Mouse (Mus musculus) frontal cortex, postnatal 25 days (tissue): ENCODE measurements around the gene Tbc1d22b.

Experiments used
- DNase-seq, 2 experiments: peaks; one replicate each; pipeline ENCODE4 v3.0.0; 2022; ENCODE audit warnings: low spot score in 2 of 2

The Tbc1d22b gene

GRCm38 (mm10) chr17:29541419-29541818 lies 8.2 kb upstream of the Tbc1d22b start:
- no peak for DNase-seq

DNA sequence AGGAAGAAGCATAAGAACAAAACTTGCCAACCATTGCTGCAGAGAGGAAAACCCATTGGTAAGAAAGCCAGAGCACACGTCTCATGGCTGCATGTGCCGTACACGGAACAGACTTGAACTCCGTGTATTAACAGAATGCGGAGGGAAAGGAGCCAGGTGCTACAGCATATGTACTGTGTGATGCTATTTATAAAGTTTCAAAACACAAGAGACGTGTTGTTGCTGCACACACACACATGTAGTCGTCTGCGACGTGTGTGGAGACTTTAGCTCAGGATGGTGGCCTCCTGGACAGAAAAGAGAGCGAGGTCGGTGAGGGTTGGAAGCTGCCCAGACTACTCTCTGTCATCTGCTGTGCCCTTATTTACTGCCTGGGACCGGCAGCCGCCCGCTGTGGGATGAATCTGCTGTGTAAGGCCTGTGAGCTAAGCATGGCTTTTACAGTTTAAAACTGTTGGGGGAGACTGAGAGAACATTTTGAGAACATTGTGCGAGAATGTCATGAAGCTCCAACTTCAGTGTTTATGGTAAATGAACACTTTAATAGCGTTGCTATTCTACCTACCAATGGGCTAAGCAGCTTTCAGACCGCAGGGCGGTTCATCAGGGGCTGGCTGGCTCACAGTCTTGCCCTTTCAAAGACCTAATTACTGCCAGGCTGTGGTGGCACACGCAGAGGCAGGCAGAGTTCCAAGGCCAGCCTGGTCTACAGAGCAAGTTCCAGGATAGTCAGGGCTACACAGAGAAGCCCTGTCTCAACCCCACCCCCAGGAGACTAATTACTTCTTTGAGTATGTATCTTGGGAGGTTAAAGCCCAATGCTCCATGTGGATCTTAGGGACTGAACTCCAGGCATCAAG lies 6.5 kb upstream of the Tbc1d22b start:
- no peak for DNase-seq

DNA sequence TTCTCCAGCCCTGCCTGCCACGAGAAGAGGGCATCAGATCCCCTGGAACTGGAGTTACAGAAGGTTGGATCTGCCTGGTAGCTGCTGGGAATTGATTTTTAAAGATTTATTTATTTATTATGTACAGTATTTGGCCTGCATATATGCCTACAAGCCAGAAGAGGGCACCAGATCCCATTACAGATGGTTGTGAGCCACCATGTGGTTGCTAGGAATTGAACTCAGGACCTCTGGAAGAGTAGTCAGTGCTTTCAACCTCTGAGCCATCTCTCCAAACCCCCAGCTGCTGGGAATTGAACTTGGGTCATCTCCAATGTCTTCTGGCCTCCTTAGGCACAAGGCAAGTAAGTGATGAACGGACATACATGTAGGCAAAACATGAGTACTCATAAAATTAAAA lies 5.5 kb upstream of the Tbc1d22b start:
- DNase-seq = no peak

GRCm38 (mm10) chr17:29545241-29545640 lies 4.3 kb upstream of the Tbc1d22b start:
- no peak for DNase-seq

DNA sequence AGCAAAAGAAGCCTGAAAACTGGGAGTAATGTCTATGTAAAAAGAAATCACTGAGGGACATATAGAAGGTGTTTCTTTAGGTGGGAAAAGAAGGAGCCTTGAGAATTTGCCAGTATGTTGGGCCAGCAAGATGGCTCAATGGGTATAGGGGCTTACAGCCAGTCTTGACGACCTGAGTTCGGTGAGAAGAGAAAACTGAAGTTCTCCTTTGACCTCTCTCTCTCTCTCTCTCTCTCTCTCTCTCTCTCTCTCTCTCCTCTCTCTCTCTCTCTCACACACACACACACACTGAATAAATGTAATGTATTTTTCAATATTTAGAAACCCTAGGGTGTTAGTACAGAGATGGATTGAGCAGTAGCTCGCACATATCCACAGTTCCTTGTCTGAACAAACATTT lies 1.1 kb upstream of the Tbc1d22b start:
- DNase-seq = no peak

GRCm38 (mm10) chr17:29548994-29549393 lies 591 bp upstream of the Tbc1d22b start:
- DNase-seq = no peak

DNA sequence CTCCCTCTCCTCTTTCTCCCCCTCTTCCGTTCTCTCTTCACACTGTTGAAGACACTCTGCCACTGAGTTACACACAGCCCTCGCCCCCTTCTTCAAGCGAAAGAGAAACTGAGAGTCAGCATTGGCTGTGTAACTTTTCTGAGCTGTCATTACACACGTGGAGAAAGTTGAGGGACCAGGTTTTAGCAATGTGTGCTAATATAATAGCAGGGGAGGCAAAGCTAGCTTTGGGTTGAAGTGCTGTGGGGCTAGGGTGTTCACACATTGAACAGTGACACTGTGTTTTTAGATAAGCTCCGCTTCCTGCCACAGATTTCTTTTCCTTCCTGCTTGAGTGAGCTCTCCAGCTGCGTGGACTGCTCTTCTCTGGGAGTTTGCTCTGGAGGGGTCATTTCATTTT lies 1.4 kb downstream of the Tbc1d22b start:
- DNase-seq = no peak

DNA sequence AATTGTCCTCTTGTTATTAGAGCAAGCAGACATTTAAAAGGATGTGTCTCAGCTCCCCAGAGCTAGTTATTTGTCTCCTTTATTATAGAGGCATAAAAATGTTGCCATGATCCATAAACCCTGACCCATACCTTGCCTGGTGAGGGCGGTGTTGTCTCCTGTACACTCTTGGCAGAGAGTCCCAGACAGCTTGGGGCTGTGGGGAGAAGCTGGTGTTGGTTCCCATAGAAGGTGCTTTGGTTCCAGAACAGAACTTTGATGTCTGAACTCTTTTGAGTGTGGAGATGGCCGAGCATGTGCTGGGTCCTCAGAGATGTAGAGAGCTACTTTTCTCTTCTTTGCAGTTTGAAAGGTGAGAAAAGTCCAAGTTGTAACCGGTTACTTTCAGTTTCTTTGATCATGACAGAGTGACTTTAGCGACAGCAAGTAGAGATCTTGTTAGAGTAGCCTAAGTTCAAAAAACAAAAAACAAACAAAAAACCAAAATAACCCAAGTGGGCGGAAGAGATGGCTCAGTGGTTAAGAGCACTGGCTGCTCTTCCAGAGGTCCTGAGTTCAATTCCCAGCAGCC lies 2.7 kb downstream of the Tbc1d22b start, which contains the start of gene Tmem217:
Tmem217 (minus strand) TSS at position 224 of the 571 bp plus-strand sequence.
- DNase-seq = no peak

GRCm38 (mm10) chr17:29554176-29554575 lies 4.6 kb downstream of the Tbc1d22b start:
- DNase-seq = no peak

DNA sequence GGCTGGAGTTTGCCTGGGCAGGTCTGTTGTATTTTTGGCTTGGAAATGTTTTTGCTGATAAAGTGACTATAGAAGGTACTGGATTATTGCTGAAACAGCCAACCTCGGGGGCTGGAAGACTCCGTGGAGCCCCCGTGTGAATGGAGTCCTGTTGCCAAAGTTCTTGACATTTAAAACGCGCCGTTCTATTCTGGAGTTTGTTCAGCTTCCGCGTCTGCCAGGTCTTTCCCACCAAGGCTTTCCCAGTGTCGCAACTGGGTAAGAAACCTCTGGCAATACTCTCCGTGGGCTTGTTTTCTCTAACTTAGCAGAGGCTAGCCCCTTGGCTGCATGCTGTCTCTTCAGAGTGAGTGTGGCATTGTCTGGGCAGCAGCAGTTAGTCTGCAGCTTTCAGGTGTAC lies 6.9 kb downstream of the Tbc1d22b start:
- no peak for DNase-seq

DNA sequence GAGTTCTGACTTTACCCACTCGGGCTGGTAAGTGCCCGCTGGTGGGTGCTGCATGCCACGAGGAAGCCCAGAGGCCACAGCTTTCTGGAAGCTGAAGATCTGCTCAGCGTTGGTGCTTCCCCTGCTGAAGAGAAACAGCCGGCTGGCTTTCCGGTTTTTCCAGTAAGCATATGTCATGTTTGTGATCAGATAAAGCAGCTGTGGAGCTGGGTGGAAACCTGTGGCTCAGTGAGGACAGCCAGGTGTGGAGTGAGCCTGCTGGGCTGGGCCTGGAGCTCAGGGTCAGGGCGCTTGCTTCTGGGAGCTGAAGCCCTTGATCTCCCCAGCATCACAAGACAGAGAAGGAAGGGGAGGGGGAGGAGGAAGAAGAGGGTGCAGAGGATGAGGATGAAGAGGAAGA lies 7.3 kb downstream of the Tbc1d22b start:
- DNase-seq = no peak

DNA sequence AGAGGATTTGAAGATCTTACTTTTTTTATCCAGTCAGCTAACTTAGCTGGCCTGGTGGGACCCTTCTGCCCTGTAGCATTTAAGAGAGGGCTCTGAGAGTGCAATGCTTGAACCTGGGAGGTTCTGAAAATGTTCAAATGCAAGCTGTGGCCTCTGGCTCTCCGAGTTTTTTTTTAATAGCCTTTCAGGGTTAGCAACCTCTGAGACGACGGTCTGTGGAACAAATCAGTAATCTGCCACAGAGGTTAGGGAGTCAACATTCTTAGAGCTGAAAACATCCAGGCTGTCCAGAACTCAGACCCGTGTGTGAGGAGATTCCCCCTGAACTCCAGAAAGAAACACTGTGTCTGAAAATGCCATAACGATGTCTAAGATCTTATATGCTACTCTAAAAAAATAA lies 8.9 kb downstream of the Tbc1d22b start:
- DNase-seq = no peak

- no peak for DNase-seq
Observed at GRCm38 (mm10) chr17:29565521-29565920, 15.9 kb downstream of the Tbc1d22b start.

GRCm38 (mm10) chr17:29568435-29568834 lies 18.9 kb downstream of the Tbc1d22b start:
- no peak for DNase-seq

DNA sequence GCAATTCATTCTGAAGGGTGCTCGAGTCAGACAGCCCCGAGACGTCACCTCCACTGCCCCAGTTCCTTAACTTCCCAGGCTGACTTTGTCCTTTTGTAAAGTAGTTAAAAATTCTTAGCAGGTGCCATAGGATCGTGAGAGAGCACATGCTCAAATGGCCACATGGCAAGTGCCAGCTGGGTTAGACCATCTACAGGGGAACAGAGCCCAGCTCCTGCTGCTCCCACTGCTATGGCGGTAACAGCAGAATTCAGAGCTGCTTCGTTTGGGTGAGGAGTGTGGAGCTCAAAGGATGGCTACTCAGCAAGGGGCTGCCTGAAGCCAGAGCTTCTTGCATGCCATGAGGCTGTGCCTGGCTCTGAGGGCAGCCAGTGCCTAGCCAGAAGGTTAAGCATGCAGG lies 20.2 kb downstream of the Tbc1d22b start:
- no peak for DNase-seq

DNA sequence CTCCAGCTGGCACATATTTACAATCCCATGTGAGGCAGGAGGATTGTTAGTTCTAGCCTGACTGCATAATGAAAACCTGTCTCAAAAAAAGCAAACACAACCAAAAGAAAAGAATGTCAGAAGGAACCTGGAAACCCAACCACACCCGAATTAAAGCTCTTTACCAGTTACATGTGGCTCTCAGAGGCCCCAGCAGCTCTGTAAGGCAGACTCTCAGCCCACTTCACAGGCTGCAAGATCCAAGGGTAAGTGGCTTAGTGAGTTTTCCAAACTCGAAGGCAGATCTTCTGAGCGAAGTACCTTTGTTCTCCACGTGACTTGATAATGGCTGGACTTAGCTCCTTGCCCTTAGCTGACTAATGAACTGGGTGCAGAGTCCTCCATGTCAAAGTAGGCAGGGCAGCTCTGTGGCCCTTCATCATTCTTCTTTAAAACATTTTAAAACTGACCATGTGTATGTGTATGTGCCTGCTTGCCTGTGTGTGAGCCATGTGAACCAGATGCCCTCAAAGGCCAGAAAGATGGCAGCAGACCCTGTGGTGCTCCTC lies 30.1 kb downstream of the Tbc1d22b start:
- no peak for DNase-seq

DNA sequence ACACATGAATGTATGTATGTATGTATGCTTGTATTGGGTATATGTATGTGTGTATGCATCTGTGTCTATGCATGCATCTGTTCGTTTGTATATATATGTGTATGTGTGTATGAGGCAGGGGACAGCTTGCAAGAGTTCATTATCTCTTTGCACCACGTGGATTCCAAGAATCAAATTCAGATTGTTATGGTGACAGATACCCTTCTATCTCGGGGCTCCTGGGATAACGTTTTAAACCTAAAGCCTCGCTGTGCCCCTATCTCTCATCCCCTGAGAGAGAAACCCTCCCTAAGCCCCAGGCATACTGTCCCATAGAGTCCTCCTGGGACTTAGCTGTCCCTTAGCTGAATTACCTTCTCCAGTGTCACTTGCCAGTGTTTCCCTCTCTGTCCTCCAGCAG lies 34.0 kb downstream of the Tbc1d22b start:
- DNase-seq = no peak

GRCm38 (mm10) chr17:29584306-29584705 lies 34.7 kb downstream of the Tbc1d22b start:
- no peak for DNase-seq

DNA sequence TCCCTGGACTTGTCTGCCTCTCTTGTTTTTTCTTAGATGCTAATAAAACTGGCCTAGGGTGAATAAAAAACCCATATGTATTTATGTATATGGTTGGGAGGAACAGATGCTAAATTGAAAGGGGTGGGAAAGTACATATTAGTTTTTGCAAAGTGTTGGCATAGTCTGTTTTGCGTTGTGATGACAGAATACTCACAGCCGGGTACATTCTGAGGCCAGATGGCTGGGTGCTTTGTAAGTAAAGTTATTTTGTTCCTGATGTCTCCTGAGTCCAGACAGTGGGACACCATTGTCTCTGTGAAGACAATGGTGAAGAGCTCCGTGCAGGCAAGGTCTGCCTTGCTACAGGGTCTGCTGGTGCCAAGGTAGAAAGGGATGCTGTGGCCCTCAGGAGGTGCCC lies 35.2 kb downstream of the Tbc1d22b start:
- DNase-seq = no peak

- DNase-seq = no peak
Observed at GRCm38 (mm10) chr17:29585446-29585845, 35.9 kb downstream of the Tbc1d22b start.

DNA sequence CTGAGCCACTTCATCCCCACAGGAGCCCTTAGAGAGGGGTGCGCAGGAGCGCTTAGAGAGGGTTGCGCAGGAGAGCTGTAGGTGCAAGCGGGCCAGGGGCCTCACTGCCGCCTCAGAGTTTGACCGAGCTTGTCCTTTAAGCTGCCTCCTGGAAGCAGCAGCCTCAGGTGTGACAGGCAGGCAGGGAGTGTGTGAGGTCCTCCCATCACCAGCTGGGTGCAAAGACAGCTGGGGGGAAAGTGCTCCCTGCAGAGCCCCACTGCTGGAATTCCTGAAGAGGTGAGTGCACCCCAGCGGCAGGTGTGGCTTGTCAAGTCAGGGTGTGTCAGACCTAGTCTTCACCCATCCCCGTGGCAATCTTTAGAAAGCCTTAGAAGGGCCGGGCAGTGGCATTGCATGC lies 37.3 kb downstream of the Tbc1d22b start:
- no peak for DNase-seq

- DNase-seq = no peak
Observed at GRCm38 (mm10) chr17:29589221-29589898, 39.8 kb downstream of the Tbc1d22b start.
